Mouse (Mus musculus): Measurements from ENCODE around the gene Sdhd. TPM values are rescaled to one million over a fixed set of nuclear protein-coding genes. Genes with fewer than 3 reads are reported as not detected.

Gene Sdhd
- polyA plus RNA-seq, 2 experiments, result 170 to 266 TPM

DNA sequence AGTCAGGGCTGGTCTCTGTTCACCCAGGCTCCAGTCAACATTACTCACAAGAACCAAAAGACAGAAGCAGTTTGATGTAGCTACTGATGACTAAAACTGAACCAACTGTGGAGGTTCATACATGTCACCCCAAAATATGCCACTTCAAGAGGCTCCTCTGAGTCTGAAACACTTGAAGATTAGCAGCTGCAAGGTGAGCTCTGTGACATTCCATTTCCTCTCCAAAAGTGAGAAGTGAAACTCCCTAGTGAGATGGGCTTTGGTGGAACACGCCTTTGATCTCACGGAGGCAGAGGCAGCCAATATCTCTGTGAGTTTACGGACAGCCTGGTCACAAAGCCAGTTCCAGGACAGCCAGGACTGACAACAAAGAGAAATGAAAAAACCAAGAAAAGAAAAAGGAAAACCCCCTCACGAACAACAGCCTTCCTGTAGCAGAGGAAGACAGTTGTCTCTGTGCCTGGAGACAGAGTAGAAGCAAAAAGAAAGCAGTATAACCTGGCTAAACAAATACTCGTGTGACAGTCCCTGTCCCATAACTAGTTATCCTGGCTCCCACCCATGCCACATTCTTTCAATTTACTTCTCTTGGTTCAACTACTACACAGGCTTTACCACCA is 55.6 kb downstream of the Sdhd start:
- Histone ChIP-seq H3K36me3 (ENCODE audit: control insufficient read depth, insufficient read depth, low read length) (no peaks in the 10 kb centered on the region), H3K27me3 (ENCODE audit: control insufficient read depth, insufficient read depth, low read length) (no peaks in the 10 kb centered on the region), H3K4me1 (ENCODE audit: control insufficient read depth, insufficient read depth, low read length) (no peaks in the 10 kb centered on the region), H3K9ac (ENCODE audit: low read depth, low read length, severe bottlenecking) (no peak overlapping the region), H3K4me3 (replicated peaks; ENCODE audit: low read length) (no peak overlapping the region), H3K4me2 (replicated peaks; ENCODE audit: low read depth, low read length, severe bottlenecking) (no peak overlapping the region), H3K27ac (replicated peaks; ENCODE audit: low read depth, low read length) (no peak overlapping the region), H3K9me3 (ENCODE audit: control insufficient read depth, low read length) (no peaks in the 10 kb centered on the region)
- TF ChIP-seq POLR2A (IDR thresholded peaks at IDR 0.05; ENCODE audit: borderline replicate concordance, extremely low read depth, insufficient read depth, insufficient read length), result no peak
- DNase-seq (ENCODE audit: low spot score) (no peak), ATAC-seq (ENCODE audit: low FRiP score, low read depth) (no peak)
- WGBS, result 25% methylated on average over 5 of the region's 5 CpGs

Other genes with a start within 250 kb of the Sdhd start
- 0.74 and 0.93 TPM in 2 replicates for gene Plet1, start 109.3 kb downstream of the Sdhd start, polyA plus RNA-seq (2012; rRNA removed)
- gene Plet1, start 109.3 kb downstream of the Sdhd start, polyA plus RNA-seq (2014; fragmentation: Nextera tagmentation; extraction: Ambion mirVana), result 0.41 and 0.70 TPM in 2 replicates
- gene Pts, start 75.1 kb downstream of the Sdhd start, polyA plus RNA-seq (2012; rRNA removed), result 49.3 and 64.3 TPM in 2 replicates
- 64.2 and 72.3 TPM in 2 replicates for gene Pts, start 75.1 kb downstream of the Sdhd start, polyA plus RNA-seq (2014; fragmentation: Nextera tagmentation; extraction: Ambion mirVana)
- 2.2 and 2.4 TPM in 2 replicates for gene Il18, start 49.0 kb downstream of the Sdhd start, polyA plus RNA-seq (2012; rRNA removed)
- gene Il18, start 49.0 kb downstream of the Sdhd start, polyA plus RNA-seq (2014; fragmentation: Nextera tagmentation; extraction: Ambion mirVana), result 2.4 and 2.9 TPM in 2 replicates
- gene Bco2, start 48.6 kb downstream of the Sdhd start, polyA plus RNA-seq (2012; rRNA removed), result 0.09 and 0.26 TPM in 2 replicates
- 0.12 and 0.14 TPM in 2 replicates for gene Bco2, start 48.6 kb downstream of the Sdhd start, polyA plus RNA-seq (2014; fragmentation: Nextera tagmentation; extraction: Ambion mirVana)
- not detected in 2 replicates for gene Tex12, start 42.5 kb downstream of the Sdhd start, polyA plus RNA-seq (2012; rRNA removed)
- gene Tex12, start 42.5 kb downstream of the Sdhd start, polyA plus RNA-seq (2014; fragmentation: Nextera tagmentation; extraction: Ambion mirVana), result not detected in 2 replicates
- 145 and 238 TPM in 2 replicates for gene Timm8b, start 98 bp upstream of the Sdhd start, polyA plus RNA-seq (2012; rRNA removed)
- gene Timm8b, start 98 bp upstream of the Sdhd start, polyA plus RNA-seq (2014; fragmentation: Nextera tagmentation; extraction: Ambion mirVana), result 239 and 244 TPM in 2 replicates
- 2.2 and 2.3 TPM in 2 replicates for gene Pih1d2, start 13.5 kb upstream of the Sdhd start, polyA plus RNA-seq (2012; rRNA removed)
- gene Pih1d2, start 13.5 kb upstream of the Sdhd start, polyA plus RNA-seq (2014; fragmentation: Nextera tagmentation; extraction: Ambion mirVana), result 2.5 and 3.2 TPM in 2 replicates
- gene Nkapd1, start 13.7 kb upstream of the Sdhd start, polyA plus RNA-seq (2012; rRNA removed), result 18.1 and 20.4 TPM in 2 replicates
- gene Nkapd1, start 13.7 kb upstream of the Sdhd start, polyA plus RNA-seq (2014; fragmentation: Nextera tagmentation; extraction: Ambion mirVana), result 27.7 and 27.8 TPM in 2 replicates
- 24.3 and 30.4 TPM in 2 replicates for gene Dlat, start 56.0 kb upstream of the Sdhd start, polyA plus RNA-seq (2012; rRNA removed)
- gene Dlat, start 56.0 kb upstream of the Sdhd start, polyA plus RNA-seq (2014; fragmentation: Nextera tagmentation; extraction: Ambion mirVana), result 49.5 and 57.3 TPM in 2 replicates
- 16.4 and 17.5 TPM in 2 replicates for gene Dixdc1, start 135.7 kb upstream of the Sdhd start, polyA plus RNA-seq (2012; rRNA removed)
- 16.1 and 18.9 TPM in 2 replicates for gene Dixdc1, start 135.7 kb upstream of the Sdhd start, polyA plus RNA-seq (2014; fragmentation: Nextera tagmentation; extraction: Ambion mirVana)
- gene 2310030G06Rik, start 142.7 kb upstream of the Sdhd start, polyA plus RNA-seq (2012; rRNA removed), result 3.8 and 4.9 TPM in 2 replicates
- gene 2310030G06Rik, start 142.7 kb upstream of the Sdhd start, polyA plus RNA-seq (2014; fragmentation: Nextera tagmentation; extraction: Ambion mirVana), result 5.2 and 5.4 TPM in 2 replicates
- gene Cryab, start 147.5 kb upstream of the Sdhd start, polyA plus RNA-seq (2012; rRNA removed), result 78.2 and 80.7 TPM in 2 replicates
- 87.2 and 117 TPM in 2 replicates for gene Cryab, start 147.5 kb upstream of the Sdhd start, polyA plus RNA-seq (2014; fragmentation: Nextera tagmentation; extraction: Ambion mirVana)
- gene Hspb2, start 148.5 kb upstream of the Sdhd start, polyA plus RNA-seq (2012; rRNA removed), result 53.0 and 61.6 TPM in 2 replicates
- 47.8 and 78.7 TPM in 2 replicates for gene Hspb2, start 148.5 kb upstream of the Sdhd start, polyA plus RNA-seq (2014; fragmentation: Nextera tagmentation; extraction: Ambion mirVana)
- 7.4 and 7.7 TPM in 2 replicates for gene Fdxacb1, start 164.4 kb upstream of the Sdhd start, polyA plus RNA-seq (2012; rRNA removed)
- 10.6 and 10.8 TPM in 2 replicates for gene Fdxacb1, start 164.4 kb upstream of the Sdhd start, polyA plus RNA-seq (2014; fragmentation: Nextera tagmentation; extraction: Ambion mirVana)
- gene Alg9, start 171.2 kb upstream of the Sdhd start, polyA plus RNA-seq (2012; rRNA removed), result 33.2 and 41.9 TPM in 2 replicates
- 35.8 and 35.9 TPM in 2 replicates for gene Alg9, start 171.2 kb upstream of the Sdhd start, polyA plus RNA-seq (2014; fragmentation: Nextera tagmentation; extraction: Ambion mirVana)
- gene 1110032A03Rik, start 171.7 kb upstream of the Sdhd start, polyA plus RNA-seq (2012; rRNA removed), result 27.1 and 27.6 TPM in 2 replicates
- gene 1110032A03Rik, start 171.7 kb upstream of the Sdhd start, polyA plus RNA-seq (2014; fragmentation: Nextera tagmentation; extraction: Ambion mirVana), result 25.5 and 29.5 TPM in 2 replicates
- 25.2 and 27.3 TPM in 2 replicates for gene Ppp2r1b, start 241.5 kb upstream of the Sdhd start, polyA plus RNA-seq (2012; rRNA removed)
- gene Ppp2r1b, start 241.5 kb upstream of the Sdhd start, polyA plus RNA-seq (2014; fragmentation: Nextera tagmentation; extraction: Ambion mirVana), result 51.0 and 53.8 TPM in 2 replicates